Mouse (Mus musculus): ENCODE data around the gene 6030468B19Rik.

6030468B19Rik gene

GRCm38 (mm10) chr11:117855360-117855759 is 57.9 kb downstream of the 6030468B19Rik start:
- no peak for DNase-seq (ENCODE audit: low spot score in 2 of 2)

GRCm38 (mm10) chr11:117855975-117856374 is 58.5 kb downstream of the 6030468B19Rik start:
- DNase-seq (ENCODE audit: low spot score in 2 of 2), result no peak
